Mouse (Mus musculus): ENCODE results near the gene Col11a1.

- TF ChIP-seq POLR2A (IDR thresholded peaks at IDR 0.05; ENCODE audit: low read depth, low read length) (no peak), CTCF (IDR thresholded peaks at IDR 0.05; ENCODE audit: borderline replicate concordance, insufficient read depth, low read length) (no peak)
These were observed 22.1 kb downstream of the Col11a1 start for GRCm38 (mm10) chr3:114052406-114052805.
